Mouse (Mus musculus) 3T3-L1 (cell line): ENCODE results near the gene Cdh8.
"Not testable (repeated sequence)": the region's sequence is repeated elsewhere in the genome, so short reads cannot be mapped to it uniquely, and the experiment has no call there.

Source experiments
- DNase-seq: peaks from one replicate; pipeline ENCODE4 v3.0.0-alpha.2; 2015; ENCODE audit warnings: low read depth, low spot score

Gene Cdh8

DNA sequence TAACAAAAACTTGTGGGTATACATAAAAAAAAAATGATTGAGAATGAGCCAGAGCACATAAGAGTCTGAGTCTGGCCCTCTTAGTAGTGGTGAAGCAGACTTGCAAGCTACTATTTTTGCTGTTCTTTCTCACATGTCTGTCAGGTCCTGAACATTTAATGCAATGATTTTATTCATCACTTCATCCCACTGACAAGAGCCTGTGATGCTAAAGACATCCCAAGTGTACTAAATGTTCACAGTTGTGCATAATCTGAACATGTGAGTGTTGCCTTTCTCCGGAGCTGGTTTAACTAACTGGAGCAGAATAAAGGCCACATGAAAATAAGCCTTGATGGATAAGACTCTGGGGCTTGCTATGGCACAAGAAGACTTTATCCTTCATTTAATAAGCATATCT is 131.2 kb downstream of the Cdh8 start:
- DNase-seq, result no peak

DNA sequence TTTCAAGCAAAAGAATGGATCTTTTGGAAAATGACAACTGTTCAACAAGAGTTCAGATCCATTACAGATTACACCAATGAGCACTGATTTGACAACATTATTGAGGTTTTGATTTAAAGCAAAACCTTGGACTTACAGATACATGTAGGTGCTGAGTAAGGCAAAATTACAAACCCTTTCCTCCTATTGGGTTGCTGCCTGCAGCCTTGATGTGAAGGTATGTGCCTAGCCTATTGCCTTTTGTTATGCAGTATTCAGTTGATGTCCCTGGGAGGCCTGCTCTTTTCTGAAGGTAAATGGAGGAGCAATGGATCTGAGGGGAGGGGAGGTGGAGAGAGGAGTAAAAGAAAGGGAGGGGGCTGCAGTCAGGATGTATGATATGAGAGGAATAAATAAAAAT is 135.9 kb downstream of the Cdh8 start:
- DNase-seq, result no peak

DNA sequence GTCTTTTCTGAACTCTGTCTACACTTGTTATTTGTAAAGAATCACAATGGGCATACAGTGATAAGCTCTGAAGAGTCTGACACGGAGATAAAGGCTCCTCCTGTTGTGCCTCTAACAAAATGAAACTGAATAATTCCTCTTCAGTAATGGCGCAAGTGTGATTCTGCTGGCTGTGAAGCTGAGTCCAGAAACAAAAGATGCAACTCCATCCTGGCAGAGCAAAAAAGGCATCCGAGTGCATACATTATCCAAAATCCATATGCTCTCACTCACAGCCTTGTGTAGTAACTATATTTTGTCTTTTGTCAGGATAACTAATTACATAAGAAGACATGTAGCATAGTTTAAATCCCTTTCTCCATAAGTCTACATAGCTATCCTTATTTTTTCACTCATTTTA is 149.1 kb downstream of the Cdh8 start:
- no peak for DNase-seq

GRCm38 (mm10) chr8:99234372-99234771 is 181.9 kb downstream of the Cdh8 start:
- DNase-seq, result no peak

GRCm38 (mm10) chr8:99223697-99224096 is 192.6 kb downstream of the Cdh8 start:
- no peak for DNase-seq

GRCm38 (mm10) chr8:99205194-99205593 is 211.1 kb downstream of the Cdh8 start:
- DNase-seq, result no peak

DNA sequence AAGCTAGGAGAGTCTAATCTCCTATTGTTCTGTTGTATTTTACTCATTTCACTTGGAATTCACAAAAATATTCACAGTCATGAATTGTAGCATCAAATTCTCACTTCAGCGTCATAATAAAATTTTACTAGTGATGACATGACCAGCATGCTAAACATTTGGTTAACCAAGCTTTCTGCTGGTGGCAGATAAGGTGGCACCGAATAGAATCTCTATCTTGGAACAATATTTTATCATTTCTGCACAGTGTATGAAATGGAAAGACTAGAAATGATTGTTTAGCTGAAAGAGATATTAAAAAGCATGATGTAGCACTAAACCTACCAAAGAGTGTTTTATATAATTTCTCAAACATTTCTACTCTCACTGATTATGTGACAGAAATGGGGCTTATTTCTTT is 225.6 kb downstream of the Cdh8 start:
- DNase-seq, result no peak

DNA sequence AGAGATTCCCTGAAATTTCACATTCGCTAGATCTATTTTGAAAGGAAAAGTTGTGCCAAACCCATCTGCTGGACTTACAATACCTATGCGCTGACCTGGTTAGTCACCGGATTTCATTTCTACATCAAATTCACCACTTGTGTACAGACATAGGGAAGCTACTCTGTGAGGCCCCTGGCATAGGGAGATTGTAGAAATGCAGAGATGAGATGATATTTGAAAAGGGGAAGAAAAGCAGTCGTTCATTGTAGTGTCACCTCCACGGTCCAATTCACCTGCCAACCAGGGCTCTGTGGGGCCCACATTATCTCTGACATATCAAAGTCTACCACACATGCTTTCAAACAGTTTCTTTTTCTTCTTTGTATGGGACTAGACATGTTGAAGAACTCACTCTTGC is 229.4 kb downstream of the Cdh8 start:
- DNase-seq, result no peak

DNA sequence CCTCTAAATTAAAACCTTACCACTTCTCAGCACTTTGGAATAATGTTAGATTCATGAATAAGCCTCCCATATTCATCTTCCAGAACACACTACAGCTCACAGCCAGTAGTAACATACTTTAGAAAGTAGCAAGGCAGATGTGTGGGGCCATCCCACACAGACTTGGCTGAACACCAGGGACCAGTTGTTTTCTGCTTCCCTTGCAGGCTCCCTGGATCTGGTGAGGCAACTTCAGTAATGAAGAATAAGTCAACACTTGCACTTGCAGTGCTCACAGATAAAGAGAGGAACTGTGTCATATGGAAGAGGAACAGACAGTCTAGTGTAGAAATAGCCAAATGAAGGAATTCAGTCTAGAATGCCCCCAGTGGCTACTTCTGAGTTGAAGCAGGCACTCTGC is 232.1 kb downstream of the Cdh8 start:
- no peak for DNase-seq

DNA sequence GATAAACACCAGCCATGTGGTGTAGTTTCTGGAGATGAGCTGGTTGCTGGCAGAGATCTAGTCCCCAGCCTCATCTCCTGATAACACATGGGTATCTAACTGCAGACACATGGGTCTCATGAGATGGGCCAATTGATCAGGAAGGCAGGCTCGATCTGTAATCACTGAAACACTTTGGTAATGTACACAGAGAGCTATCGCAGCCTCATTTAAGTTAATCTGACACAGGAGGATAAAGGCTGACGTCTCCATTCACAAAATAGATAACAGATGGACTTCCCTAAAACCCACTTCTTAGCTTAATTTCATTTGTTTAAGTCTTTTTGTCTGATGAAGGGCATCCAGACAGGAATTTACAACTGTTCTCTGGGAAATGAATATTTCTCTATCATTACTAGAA is 249.3 kb downstream of the Cdh8 start:
- DNase-seq, result no peak

- no peak for DNase-seq
Observed at GRCm38 (mm10) chr8:99161633-99162032, 254.6 kb downstream of the Cdh8 start.

DNA sequence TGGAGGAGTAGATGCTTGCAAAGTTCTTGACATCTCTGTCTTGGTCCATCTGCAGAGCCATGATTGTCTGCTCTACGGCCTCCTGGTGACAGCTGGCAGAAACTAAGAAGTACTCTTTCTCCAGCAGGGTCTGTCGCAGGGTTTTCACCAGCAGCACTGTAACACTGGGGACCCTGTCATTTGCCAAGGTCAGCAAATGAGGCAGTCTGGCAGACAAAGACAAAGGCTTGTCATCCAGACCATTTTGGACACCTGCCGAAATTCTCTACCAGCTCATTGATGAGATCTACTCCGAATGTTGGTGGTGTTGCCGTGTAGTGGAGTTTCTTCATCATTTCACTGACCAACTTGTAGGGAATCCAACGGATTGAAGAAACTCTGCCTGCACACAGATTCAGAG is 270.8 kb downstream of the Cdh8 start:
- DNase-seq, result no peak

- DNase-seq, result not testable (repeated sequence)
Observed at GRCm38 (mm10) chr8:99144761-99145160, 271.5 kb downstream of the Cdh8 start.

DNA sequence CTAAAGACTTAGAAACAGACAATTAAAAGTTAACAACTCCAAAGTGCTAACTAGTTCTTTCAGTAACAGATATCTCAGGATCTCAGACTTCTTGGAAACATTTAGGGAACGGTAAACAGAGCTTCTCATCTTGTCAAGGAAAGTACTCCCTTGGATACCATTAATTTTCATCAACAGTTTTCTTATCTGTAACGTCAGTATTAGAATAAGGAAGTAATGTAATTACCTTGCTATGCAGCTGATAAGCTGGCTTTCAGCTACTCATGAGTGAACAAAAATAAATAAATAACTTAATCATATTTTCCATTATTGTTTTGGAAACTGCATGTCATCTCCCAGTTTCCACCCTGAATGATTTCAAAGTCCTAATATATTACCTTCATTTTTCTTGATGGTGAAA is 317.8 kb downstream of the Cdh8 start:
- no peak for DNase-seq

DNA sequence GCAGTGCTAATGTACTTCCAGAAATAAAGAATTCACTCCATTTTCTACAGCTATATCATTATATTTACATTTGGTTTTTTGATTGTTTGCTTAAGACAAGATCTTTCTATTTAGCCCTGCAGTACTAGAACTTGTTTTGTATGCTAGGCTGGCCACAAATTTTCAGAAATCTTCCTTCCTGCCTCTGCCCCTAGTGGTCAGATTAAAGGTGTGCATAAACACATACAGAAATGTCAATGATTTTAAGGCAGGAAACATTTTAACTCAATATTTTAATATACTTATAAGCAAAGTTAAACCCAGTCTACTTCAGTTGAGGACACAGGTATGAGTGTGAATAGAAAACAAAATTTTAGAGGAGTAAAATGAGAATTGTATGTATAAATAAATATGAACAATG is 364.9 kb downstream of the Cdh8 start:
- peak; percentile 7 for DNase-seq

GRCm38 (mm10) chr8:99048664-99049363 is 367.5 kb downstream of the Cdh8 start:
- no peak for DNase-seq

DNA sequence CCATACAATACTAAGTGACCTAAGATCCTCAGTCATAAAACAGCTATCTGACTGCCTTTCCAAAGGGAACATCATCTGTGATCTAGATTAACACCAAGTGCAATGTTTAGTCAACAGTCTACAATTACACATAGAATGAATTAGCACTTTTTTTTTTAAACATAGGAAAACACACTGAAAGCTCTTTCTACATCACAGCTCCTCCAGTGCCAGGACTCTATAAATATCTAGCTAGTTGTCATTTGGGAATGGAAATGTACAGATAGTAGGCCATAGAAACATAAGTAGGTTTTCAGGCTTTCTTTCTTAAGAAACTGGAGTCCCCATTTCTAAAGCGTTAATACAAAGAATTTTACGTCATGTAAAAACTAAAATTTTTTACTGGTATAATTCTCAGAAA is 375.8 kb downstream of the Cdh8 start:
- DNase-seq, result no peak

- DNase-seq, result no peak
Observed at GRCm38 (mm10) chr8:99031060-99031459, 385.2 kb downstream of the Cdh8 start.
